Comparison of ENCODE assay signal across 8 mouse cellular contexts in the genomic region with DNA sequence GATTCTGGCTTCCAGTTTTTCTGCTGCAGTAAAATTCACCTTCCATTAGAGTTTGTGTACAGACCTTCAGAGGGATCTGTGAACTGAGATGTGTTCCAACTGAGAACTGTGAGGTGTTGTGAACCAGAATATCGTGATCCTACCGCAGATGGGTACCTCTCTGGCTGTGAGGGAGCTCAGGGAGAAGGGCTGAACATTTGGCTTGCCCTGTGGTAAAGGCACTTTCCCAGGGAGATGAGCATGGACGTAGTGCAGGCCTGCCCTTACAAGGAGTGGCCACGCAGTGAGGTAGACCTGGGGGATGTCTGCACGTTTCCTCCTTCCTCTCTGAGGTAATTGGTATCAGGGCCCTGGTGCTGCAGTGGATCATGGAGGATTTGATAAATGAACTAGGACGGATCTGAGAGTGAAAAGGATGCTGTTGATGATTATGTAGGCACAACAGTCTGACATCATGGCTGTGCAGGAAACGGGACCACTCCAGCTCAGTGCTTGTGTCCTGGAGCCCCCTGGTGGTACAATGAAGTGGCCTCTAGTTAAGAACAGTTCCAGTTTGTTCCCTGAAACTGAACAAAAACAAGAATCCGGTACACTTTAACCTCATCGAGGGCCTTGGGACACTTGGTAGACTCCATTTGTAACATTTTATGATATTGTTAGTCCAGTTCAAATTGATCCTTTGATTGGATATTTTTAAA. TPM values are rescaled to one million over a fixed set of nuclear protein-coding genes. Genes with fewer than 3 reads are reported as not detected.
DNase-seq lines count a peak whose midpoint lies in the region; ATAC-seq and TF ChIP-seq lines count a peak whose summit lies in the region.
"Had no signal": no experiment of that assay in that cellular context is flagged by ENCODE, and none has a peak within 500 bp of the region (broad histone marks: within the 10 kb centered on the region; RNA-seq: fewer than 3 reads in every experiment).

No protein-coding gene starts in this region.

- no peaks in the 10 kb centered on the region for H3K4me1 ChIP-seq in hindbrain, postnatal 0 days (ENCODE audit: insufficient read depth, low read length)

- no peak overlapping the region for H3K27ac ChIP-seq in hindbrain, postnatal 0 days
- H3K27ac ChIP-seq: neural tube, embryonic 12.5 days had no signal

- H3K27me3 ChIP-seq in hindbrain, postnatal 0 days (ENCODE audit: insufficient read depth, low read length), result no peaks in the 10 kb centered on the region
- H3K27me3 ChIP-seq: neural tube, embryonic 12.5 days had no signal

- TF ChIP-seq CTCF in hindbrain, postnatal 0 days (IDR thresholded peaks at IDR 0.05; ENCODE audit: low read depth), result peak; percentile 89

- H3K9ac ChIP-seq in hindbrain, postnatal 0 days (replicated peaks; ENCODE audit: low read length), result no peak overlapping the region
- H3K9ac ChIP-seq: neural tube, embryonic 12.5 days had no signal

- ATAC-seq in hindbrain, postnatal 0 days, result peak; percentile 75

- 63% methylated on average over 9 of the region's 9 CpGs for WGBS in hindbrain, postnatal 0 days

- H3K4me3 ChIP-seq in hindbrain, postnatal 0 days (ENCODE audit: low read length), result no peak overlapping the region
- H3K4me3 ChIP-seq: neural tube, embryonic 12.5 days had no signal

- H3K36me3 ChIP-seq in hindbrain, postnatal 0 days (ENCODE audit: insufficient read depth, low read length), result peaks cover 28% of the 10 kb centered on the region; the same call in 1 of the 2 replicates
- H3K36me3 ChIP-seq: neural tube, embryonic 12.5 days had no signal

- H3K9me3 ChIP-seq in hindbrain, postnatal 0 days (ENCODE audit: low read length), result no peaks in the 10 kb centered on the region
- H3K9me3 ChIP-seq: neural tube, embryonic 12.5 days had no signal

- no peak overlapping the region for H3K4me2 ChIP-seq in hindbrain, postnatal 0 days (ENCODE audit: low read depth, low read length)
- H3K4me2 ChIP-seq: neural tube, embryonic 12.5 days had no signal

- DNase-seq in right cerebral cortex, adult 2 months (ENCODE audit: low spot score in 2 of 2), result peak; percentile 55 to 64
- no peak for DNase-seq in right cerebral cortex, postnatal 36 days (ENCODE audit: low spot score in 2 of 2)
- DNase-seq in ZHBTc4 (ENCODE audit: low read depth, low spot score), result peak; percentile 74
- DNase-seq in embryo, embryonic 11 days, result peak; percentile 86
- peak; percentile 86 for DNase-seq in hindbrain, postnatal 0 days (ENCODE audit: low spot score)
- peak; percentile 87 for DNase-seq in lung, postnatal 10 days
- DNase-seq in retina, postnatal 7 days (ENCODE audit: low read depth, low spot score), result peak; percentile 70

RNA-seq across cellular contexts. Expression of a gene that starts 8.3 kb away (rescaled TPM):
- total RNA-seq in hindbrain, postnatal 0 days (2014; rRNA removed), result 5.2 and 6.9 TPM in 2 replicates
- polyA plus RNA-seq in hindbrain, postnatal 0 days (2015; fragmentation: Nextera tagmentation; extraction: Ambion mirVana), result 7.3 and 7.7 TPM in 2 replicates

RNA-seq across cellular contexts. Expression of a gene that starts 20.4 kb away (rescaled TPM):
- 27.4 and 32.5 TPM in 2 replicates for total RNA-seq in hindbrain, postnatal 0 days (2014; rRNA removed)
- polyA plus RNA-seq in hindbrain, postnatal 0 days (2015; fragmentation: Nextera tagmentation; extraction: Ambion mirVana), result 26.5 and 26.7 TPM in 2 replicates

RNA-seq across cellular contexts. Expression of a gene that starts 40.3 kb away (rescaled TPM):
- total RNA-seq in hindbrain, postnatal 0 days (2014; rRNA removed), result 0.32 and 1.3 TPM in 2 replicates
- 0.45 and 0.60 TPM in 2 replicates for polyA plus RNA-seq in hindbrain, postnatal 0 days (2015; fragmentation: Nextera tagmentation; extraction: Ambion mirVana)

RNA-seq across cellular contexts. Expression of a gene that starts 51.1 kb away (rescaled TPM):
- 0.16 and 0.18 TPM in 2 replicates for total RNA-seq in hindbrain, postnatal 0 days (2014; rRNA removed)
- polyA plus RNA-seq in hindbrain, postnatal 0 days (2015; fragmentation: Nextera tagmentation; extraction: Ambion mirVana), result 0.14 and 0.31 TPM in 2 replicates

Comparison
In these comparisons a context has a peak if more than half of its experiments do, and no peak if none do; other contexts are left out.
1. DNase-seq: peak in right cerebral cortex, adult 2 months (2 of 2), ZHBTc4 (single experiment), embryo, embryonic 11 days (single experiment), hindbrain, postnatal 0 days (single experiment), lung, postnatal 10 days (single experiment) and retina, postnatal 7 days (single experiment); none in right cerebral cortex, postnatal 36 days (0 of 2).